Mouse (Mus musculus) brain, embryonic 14.5 days (tissue): ENCODE results near the gene Comt.

Experiments used
- CTCF ChIP-seq: fragments of 200-500 bp; IDR thresholded peaks from 2 replicates; pipeline ENCODE4 v1.5.1; 2012; ENCODE audit warnings: inconsistent platforms, mild to moderate bottlenecking, moderate library complexity, borderline replicate concordance; ENCODE audit not compliant: insufficient read depth, insufficient read length; ENCODE audit errors: extremely low read depth
- POLR2A ChIP-seq: fragments of 200-500 bp; IDR thresholded peaks from 2 replicates; pipeline ENCODE4 v1.6.1; 2012; ENCODE audit warnings: mild to moderate bottlenecking, inconsistent platforms, borderline replicate concordance; ENCODE audit not compliant: poor library complexity, insufficient read depth, insufficient read length, severe bottlenecking; ENCODE audit errors: extremely low read depth

DNA sequence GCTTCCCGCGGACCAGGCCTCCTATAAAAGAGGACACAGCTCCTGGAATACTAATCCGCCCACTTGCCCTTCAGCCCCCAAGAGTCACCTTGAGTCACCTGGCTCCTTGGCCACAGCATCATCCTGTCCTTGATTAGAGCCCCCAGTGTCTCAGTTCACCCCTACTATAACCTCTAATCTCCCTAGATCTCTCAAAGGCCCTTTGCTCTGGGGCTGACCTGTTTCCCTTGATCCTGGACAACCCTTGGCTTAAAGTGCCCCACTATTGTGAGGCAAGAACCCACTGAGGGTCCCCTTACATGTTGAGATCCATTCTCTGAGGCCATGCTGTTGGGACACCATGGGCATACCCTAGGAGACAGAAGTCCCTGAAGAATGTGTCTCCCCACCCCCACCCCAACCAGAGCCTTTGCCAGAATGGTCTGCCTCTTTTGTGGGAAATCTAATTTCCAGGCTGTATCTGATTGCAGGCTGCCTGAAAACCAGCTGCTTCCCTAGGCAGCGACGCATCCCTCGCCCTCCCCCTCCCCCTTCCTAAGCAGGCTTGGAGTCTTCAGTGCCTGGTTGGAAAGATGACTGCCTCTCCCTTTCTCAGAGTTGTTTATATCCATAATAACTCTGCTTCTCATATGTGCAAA, 44.9 kb downstream of the Comt start:
- TF ChIP-seq CTCF (no peak), POLR2A (no peak)
